Mouse (Mus musculus) kidney, adult 18-20 months (tissue): Measurements from ENCODE around the gene Tmem44.
A peak's percentile ranks its signal among the peaks of the same experiment; 100 is the strongest.

Experiments used
- DNase-seq: peaks from one replicate; pipeline ENCODE4 v3.0.0; 2021

Gene Tmem44

DNA sequence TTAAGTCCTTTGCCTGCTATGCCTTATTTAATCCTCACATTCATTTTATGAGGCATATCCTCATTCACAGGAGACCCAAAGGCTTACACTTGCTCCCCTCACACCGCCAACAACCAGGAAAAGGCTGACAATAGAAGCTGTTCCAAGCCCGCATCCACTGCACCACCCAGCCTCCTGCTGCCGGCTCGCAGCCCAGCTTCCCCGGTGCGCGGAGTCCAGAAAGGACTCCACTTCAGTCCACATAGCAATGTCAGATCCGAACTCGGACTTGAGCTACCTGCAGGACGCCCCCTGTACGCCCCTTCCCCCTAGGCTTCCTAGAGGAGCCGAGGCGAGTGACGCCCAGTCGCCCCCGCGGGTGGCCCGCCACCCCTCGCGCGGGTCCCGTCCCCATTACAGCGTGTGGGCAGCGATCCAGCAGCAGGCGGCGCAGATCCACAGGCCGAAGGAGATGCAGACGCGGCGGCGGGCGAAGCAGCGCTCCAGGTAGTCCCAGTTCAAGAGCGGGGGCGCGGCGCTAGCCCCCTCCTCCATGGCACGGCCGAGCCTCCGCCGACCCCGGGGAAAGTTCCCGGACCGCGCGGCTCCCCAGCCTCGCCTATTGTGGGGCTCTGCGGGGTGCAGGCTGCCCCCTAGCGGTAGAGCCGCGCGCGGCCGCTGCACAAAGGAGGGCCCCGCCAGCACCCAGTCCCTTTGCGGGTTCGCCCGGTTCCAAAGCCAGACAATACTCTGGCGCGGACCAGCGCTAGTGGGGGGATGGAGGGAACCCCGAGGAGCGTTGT, 485 bp downstream of the Tmem44 start:
- DNase-seq = peak; percentile 88

DNA sequence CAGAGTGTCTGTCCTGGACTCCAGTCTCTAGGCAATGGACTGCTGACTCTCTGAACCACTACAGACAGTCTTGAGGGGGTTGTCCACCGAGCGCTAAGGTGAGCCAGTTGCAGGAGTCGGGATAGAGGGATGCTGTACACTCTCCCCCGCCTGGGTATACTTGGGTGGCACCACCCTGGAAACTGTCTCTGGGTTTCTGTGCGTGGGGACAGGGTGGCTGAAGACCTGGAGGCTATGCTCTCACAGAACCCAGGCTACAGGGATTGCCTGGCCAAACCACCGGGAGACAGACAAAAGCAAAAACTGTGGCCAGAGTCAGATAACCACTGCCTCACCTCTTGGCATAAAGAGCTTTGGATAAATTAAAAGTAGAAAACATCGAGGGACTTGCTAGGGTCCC, 1.1 kb downstream of the Tmem44 start:
- DNase-seq = no peak

DNA sequence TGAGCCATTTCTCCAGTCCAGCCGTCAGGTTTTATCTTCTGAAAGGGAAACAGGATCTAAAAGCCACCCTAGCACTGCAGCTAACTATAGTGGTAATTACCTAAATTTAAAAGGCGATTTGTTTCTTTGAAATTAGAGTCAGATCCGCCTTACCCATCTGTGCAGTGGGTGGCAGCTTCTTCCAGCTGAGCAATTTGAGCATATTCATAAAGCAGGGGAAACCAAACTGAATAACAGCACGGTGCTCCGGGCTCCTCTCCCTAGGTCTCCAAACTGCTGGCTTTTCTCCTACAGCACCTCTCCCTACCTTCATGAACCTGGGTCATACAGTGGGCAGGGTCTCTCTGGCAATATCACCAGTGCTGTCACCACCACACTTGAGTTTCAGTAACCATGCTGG, 2.4 kb downstream of the Tmem44 start:
- DNase-seq = no peak

DNA sequence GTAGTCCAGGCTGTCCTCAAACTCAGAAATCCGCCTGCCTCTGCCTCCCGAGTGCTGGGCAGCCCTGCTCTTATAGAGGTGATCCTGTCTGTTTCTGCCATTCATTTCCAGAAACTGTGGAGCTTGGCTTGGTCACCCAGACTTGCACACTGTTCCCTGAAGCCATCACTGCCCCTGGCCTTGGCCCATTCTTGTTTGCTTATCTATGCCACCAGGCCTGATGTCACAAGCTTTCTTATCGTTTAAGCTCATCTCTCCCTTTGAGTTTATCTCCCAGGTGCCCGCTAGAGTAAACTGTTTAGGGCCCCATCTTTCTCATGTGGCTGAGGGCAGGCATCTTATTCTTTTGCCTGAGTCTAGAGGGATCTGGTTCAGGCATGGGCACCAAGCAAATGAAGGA, 5.9 kb downstream of the Tmem44 start:
- DNase-seq = no peak

DNA sequence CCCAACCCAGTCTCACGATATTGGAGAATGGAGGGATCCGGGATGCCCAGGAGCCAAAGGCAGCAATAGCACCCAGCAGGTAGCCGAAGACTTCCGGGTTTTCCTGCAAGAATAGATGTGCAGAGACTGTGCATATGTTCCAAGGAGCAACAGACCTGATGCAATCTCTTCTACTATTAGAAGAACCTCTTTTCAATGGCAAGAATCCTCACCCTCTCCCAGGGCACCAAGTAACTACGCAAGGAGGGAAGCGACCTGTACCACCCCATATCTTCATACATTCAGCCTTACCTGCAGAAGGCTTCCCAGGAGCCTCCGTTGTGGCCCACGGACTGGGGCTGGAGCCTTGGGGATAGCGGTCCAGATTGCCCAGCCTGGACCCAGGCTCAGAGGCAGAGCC, 7.3 kb downstream of the Tmem44 start:
- DNase-seq = no peak

DNA sequence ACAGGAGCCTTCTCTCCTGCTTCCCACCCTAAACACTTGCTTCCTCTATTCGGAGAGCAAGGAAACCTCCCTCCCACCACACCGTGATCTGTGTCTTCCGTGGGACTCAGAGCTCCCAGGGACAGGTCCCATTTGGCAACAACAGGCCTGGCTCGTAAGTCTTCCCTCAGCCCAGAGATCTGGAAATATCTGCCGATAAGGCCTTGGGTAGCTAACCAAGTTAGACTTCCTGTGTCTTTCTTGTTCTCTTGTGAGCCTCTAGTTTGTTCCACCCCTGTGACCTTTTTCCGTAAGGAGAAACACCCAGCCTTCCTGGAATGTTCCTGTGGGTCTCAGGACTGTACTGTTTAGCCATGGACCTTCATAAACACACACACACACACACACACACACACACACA, 7.8 kb downstream of the Tmem44 start:
- DNase-seq = no peak

DNA sequence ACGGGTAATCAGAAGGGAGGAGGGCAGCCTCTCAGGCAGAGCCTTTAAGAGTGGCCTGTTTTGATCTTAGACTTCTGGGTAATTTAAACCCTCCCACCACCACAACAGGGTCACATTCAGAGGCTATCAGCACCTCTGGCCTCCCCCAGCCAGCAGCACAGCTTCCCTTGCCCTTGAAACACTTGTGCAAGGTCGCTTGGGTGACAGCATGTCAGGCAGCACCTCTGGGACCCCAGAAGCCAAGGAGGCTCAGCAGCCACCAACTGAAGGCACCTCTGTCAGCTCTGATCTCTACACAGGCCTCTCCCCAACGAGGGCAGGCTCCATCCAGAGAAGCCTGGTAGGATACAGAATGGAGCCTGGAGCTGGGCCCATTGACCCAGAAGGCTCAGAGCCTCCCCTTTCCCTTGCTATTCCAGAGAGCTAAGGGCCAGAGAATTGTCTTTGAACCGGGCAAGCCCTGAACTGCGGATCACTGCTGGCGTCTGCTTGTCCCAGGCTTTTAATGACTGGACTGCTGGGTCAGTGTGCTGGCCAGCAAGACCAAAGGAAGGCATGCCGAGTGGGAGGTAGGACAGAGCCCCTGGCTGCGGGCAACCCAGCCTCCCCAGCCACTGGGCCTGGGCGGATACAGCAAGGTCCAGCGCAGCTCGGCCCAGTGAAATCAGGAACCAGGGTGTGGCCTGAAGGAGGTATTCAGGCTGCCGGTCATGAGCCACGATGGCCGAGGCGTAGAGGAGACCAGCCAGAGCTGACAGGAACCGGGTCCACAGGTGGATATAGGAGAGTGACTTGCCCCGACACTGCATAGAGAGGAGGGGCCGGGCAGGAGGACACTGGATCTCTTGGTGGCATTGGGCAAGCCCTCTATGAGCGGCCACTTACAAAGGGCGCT, 10.3 kb downstream of the Tmem44 start:
- DNase-seq = peak; percentile 23

DNA sequence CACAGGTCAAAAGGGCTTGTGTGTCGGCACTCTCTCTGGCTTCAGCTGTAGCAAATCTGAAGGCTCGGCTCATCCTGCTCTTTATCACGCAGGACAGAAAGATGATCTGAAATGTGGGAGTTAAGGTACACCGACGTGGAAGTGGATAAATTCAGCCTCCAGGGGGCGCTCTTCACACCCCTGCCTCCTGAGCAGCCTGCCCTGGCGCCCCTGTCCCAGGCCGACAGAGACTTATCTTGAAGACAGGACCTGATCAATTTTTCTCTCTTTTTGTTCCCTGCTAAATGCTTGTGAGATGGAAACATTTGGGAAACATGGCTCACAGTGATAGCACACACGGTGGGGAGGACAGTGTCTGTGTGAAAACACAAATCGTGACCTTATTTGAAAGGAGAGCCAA, 11.2 kb downstream of the Tmem44 start:
- peak; percentile 56 for DNase-seq

DNA sequence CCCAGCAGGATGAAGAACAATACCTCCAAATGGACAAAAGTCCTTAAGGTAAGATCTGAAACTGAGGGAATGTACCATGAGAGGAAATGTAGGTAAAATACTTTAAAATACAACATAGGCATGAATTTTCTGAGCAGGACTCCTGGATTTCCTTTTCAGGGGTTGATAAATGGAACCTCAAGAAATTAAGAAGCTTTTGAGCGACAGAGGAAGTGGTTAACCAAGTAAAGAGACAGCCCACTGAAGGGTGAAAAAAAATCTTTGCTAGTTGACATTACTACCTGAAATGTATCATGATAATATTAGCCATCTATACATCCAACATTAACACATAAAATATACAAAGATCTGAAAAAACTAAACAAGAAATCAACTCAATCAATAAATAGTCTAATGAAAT, 15.6 kb downstream of the Tmem44 start:
- DNase-seq = no peak

DNA sequence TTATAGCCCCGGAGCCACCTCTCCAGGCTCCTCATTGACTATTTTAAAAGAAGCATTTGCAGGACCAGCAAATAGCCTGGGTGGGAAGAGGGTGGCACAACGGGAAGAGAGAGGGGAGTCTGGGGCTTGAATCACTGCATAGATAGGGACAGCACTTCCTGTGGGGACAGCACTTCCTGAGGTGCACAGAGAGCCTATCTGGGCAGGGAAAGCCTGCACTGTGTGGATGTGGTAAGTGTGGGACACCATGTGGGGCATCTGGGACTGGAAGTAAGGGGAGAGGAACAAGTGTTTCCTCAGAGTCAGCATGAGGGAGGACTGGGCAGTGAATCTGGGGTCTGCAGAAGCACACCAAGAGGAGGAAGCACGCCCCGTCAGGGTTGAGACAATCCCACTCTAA, 17.1 kb downstream of the Tmem44 start:
- DNase-seq = no peak

DNA sequence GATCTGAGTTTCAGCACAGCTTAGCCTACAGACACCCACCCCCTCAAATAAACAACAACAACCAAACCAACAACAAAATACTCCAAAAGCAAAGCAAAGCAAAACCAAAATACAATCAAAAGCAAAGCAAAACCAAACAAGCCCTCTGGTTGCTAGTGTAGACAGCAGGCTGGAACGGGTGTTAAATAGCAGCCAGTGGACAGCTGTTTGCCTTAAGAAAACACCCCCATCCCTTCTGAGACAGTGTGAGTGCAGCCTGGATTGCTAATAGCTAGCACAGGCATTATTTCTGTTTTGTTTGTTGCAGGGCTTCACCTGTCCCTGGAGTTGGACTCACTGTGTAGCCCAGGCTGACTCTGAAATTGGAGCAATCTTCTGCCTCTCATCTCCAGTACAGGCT, 17.7 kb downstream of the Tmem44 start:
- no peak for DNase-seq

DNA sequence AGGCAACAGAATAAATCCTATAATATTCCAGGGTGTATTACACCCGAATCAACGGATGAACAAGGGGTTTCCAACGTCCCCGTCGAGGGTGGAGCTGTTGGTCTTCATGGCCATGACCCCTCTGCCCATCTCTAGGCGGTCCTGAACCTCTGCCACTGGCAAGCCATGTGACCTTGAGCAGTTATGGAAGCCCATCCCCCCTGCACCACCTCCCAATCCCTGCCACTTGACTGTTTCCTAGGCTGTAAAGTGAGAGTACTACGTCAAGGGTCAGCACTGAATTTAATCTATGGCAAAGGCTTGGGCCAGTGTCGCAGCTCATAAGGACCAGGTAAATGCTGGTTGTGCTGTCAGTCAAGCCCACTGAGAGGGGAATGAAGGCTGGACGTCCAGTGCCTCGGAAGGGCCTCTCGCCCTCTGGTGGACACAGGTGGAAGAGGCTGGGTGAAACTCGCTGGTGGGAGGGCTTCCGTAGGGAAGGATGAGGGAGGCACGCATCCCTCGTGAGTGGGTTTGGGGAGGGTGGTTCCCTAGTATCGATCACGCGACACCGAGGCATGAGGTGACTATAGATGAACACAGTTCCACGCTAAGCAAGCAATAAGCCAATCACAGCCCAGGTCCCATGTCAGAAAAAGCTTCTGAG, 18.8 kb downstream of the Tmem44 start:
- peak; percentile 58 for DNase-seq

DNA sequence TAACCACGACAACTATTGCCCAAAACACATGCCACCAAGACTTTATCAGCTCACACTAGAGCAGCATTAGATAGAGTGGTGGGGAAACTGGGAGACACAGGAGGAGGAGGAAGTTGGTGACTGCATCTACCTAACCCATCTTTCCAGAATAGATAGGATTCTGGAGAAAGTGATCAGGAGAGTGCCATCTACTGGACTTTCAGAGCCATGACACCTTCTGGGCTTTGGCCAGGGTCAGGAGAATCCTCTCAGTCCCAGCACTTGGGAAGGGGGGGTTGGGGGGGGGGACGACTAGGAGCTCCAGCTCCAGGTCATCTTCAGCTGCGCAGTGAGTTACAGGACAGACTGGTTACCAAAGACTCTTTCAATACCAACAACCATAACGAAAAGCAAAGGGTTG, 19.8 kb downstream of the Tmem44 start:
- DNase-seq = no peak

DNA sequence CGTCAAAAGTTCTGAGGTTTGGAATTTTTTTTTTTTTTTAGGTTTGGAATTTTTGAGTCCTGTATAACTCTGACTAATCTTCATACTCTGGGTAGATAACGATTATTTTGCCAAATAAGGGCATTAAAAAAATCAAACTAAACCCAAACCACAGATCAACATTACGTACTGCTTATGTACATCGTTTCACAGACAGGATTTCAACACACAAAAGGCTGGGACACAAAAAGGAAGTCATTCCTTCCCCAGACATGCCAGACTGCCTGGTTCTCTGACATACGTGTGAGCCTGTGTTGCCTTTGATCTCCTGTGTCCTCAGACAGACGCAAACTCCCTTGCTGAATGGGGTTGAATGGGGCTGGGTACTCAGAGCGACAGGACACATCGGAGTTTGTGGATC, 22.3 kb downstream of the Tmem44 start:
- no peak for DNase-seq

DNA sequence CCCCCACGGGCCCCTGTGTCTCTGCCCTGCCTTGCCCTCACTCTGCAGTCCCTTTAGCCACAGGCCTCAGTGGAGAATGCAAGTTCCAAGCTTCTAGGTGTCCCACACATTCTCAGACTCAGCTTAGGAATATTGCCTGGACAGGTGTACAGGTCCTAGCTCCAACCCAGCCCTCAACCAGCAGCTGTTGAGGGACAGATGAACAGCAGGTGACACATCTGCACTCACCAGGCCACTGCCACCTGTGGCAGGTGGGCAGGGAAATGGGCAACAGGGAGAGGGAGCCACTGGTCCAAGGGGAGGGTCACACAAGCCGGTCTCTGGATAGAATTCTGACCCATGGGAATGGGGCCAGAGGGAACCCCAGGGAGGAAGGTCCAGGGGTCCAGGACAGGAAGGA, 22.8 kb downstream of the Tmem44 start:
- DNase-seq = no peak

DNA sequence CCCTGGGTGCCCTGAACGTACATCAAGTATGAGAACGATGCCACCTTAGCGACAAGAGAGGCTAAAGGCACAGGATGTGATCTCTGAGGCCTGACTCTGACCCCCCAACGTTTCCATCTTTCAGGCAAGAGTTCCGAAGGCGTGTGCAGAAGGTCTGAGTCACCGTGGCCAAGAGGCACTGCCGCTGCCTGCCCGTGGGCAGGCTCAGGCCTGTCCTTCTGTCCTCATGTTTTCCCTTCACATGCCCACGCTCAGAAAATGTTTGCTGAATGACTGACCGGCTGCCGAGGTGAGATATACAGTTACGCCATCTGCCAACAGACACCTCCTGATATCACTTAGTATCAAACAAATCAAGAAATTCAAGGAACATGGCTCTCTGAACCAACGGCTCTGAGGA, 24.9 kb downstream of the Tmem44 start:
- DNase-seq = no peak

DNA sequence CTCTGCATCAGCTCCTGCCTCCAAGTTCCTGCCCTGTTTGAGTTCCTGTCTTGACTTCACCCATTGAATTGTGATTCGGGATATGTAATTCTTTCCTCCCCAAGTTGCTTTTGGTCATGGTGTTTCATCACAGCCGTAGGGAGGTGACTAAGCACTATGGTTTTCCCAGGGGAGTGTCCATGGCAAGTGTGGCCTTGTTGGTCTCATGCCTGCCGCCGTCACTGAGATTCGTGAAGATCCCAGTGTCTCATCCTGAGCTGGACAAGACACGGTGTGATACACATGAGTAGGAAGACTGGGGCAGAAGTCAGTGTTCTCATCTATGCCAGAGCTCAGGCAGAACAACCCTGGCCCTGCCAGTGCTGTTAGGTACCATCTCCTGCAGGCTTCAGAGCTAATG, 26.2 kb downstream of the Tmem44 start:
- no peak for DNase-seq

DNA sequence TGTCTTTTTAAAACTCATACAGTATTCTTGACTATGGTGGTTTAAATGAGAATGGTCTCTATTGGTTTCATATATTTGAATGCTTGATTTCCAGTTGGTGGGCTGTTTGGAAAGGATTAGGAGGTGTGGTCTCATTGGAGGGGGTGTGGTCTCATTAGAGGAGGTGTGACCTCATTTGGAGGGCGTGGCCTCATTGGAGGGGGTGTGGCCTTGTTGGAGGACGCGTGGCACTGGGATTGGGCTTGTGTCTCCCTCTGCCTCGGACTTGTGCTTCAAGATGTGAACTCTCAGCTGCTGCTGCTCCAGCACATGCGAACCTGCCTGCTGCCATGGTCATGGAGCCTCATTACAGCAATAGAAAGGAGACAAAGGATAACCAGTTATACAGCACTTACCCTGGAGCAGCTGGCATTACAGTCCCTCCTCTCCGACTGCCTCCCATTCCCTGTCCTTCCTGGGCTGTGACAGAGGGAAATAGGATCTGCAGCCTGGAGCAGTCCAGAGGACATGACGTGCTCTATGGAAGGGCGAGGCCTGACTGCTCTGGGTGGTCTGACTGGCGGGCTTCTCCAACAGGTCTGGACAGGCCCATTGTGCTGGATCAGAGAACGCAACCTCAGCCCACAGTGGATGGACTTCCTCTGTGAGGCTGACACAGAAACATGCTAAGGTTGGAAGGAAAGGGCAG, 28.2 kb downstream of the Tmem44 start:
- DNase-seq = no peak

DNA sequence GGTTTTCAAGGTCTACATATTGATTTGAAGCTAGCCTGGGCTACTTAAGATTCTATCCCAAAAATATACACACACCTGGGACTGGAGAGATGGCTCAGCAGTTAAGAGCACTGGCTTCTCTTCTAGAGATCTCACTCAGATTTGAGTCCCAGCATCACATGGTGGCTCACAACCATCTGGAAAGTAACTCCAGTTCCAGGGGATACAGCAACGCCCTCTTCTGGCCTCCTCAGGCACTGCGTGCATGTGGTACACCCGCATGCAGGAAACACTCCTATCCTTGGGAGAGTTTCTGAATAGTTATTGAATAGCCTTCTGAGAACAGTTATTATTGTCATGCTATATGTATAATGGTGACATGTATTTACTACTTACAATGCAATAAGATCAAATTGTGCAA, 29.5 kb downstream of the Tmem44 start:
- DNase-seq = no peak

DNA sequence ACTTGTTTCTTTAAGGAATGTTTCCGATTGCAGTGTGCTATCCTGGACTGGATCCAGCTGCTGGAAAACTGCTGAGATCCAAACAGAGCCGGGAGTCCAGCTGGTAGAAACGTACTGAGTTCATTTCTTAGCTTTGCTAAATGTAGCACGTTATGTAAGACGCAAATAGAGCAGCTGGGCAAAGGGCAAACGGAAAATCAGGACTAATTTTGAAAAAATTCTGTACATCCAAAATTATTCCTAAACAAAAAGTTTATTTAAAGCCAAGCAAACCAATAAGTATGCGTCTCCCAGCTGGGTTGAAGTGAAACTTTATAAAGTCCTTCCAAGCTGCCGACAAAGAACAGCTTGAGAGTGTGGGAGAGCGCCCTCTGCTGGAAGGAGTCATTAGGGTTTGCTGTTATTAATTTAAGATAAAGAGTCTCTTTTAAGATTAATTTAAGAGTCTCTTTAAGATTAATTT, 30.2 kb downstream of the Tmem44 start:
- DNase-seq = peak; percentile 84

DNA sequence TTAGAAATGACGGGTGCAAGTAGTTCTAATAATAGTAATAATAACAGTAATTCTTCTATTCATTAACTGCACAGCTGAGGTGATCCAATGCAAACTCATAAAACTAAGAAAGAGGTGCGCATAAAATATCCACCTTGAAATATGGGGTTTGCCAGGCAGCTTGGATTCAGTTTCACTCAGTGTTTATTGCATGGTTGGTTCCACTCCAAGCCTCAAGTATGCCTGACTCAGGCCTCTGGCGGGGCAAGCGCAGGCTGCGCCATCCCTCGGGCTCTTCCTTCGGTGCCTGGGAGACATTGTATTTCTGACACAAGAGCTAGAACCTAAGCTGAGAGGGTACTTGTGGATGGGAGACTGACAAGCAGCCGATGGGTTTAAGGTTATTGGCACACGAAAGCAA, 32.0 kb downstream of the Tmem44 start:
- no peak for DNase-seq

DNA sequence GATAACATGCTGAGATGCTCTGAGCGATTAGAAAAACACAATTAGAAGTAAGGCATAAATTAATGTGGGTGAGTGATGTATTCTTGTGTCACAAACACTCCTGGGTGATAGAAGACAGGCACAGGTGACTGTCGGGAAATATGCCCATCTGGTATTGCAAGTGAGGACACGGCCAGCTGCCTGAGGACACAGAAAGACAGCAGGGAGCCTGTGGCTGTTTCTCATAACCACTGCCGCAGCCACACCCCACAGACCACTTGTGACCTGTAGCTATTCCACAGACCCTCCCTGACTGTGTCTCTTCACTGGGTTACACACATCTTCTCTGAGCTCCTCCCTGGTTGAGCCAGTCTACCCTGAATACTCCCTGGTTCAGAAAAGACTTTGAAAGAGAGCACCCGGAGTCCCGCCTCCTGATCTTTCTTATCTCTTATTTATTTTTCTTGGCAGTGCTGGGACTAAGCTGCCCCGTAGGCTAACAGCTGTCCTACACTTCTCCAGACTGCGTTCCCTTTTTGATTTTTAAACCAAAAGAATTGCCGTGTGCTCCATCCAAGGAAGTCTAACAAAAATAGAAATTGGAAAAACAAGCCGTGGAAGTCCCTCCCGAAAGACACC, 32.9 kb downstream of the Tmem44 start:
- no peak for DNase-seq

DNA sequence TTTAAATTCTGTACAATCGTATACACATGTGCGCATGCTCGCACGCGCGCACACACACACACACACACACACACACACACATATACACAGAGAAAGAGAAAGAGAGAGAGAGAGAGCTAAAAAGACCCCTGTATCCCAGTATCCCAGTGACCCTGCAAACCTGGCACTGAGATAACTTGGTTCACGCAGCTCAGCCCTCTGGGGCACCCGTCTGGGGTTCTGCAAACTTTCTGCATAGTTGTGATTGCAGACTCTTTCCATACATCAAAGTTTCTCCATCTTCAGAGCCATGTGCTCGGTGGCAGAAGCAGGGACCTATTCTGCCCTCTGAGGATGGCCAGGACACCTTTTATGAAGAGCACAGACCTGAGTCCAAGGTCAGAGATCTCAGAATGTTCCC, 33.6 kb downstream of the Tmem44 start:
- DNase-seq = no peak
